Mouse (Mus musculus): Measurements from ENCODE around the gene Ripply3.

Ripply3 gene

GRCm38 (mm10) chr16:94360578-94361350, 32.5 kb downstream of the Ripply3 start:
- no peak for DNase-seq

DNA sequence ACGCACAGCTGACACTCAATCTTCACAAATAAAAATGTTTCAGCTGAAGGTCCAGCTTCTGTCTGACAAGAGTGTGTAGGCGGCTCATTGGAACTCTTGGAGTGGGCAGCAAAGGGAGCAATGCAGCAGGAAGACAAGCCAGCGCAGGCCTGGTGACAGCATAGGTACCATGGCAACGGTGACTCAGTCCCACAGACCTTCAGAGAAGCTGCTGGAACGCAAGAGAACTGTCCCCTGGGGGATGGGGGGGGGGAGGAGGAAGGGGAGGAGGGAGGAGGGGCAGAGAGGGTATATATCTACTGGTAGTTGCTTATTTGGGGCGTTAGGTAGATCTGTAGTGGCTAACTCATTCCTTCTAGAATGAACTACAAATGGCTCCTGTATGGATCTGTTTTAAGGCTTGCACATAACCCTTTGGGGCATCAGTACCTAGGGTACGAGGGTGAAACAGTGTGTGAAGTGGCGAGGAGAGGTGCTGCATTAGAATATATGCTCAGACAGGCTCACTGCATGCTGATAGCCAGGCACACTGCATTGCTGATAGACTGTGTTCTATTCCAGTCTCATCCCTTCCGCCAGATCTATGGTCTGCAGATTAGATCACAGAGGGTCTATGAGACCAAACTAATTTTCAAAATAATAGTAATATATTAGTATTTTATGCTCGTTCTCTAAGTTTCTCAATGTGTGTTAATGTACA, 34.1 kb downstream of the Ripply3 start:
- peak; percentile 67 for DNase-seq

DNA sequence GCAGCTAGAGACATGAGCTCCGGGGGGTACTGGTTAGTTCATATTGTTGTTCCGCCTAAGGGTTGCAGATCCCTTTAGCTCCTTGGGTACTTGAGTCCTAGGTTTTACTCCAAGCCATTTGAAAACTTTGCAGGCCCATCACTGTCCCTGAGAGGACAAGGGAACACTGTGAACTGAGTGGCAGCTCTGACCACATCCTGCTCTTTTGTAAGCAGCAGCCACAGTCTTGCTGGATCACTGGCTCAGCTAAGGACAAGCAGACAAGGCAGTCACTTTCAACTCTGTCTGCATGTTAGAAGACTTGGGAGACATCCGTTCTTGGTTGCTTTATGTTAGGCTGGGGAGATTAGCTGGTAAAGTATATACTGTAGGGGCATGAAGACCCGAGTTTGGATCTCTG, 35.6 kb downstream of the Ripply3 start:
- DNase-seq = no peak

DNA sequence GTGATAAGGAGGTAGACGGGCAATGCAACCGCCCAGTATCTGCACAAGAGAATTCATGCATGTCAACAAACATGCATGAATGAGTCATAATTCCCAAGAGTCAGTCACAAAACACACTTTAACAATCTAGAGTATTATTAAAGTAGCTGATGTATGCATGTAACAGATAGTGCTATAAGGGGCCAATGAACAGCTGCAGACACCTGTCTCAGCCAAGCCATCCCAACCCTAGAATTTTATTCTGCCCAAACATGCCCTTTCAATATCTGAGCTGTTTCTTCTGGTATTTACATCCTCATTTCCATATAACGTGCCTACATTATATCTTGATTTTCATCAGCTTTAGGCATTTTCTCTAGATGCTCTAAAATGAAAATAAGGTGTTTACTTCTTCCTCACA, 37.2 kb downstream of the Ripply3 start:
- DNase-seq = no peak

DNA sequence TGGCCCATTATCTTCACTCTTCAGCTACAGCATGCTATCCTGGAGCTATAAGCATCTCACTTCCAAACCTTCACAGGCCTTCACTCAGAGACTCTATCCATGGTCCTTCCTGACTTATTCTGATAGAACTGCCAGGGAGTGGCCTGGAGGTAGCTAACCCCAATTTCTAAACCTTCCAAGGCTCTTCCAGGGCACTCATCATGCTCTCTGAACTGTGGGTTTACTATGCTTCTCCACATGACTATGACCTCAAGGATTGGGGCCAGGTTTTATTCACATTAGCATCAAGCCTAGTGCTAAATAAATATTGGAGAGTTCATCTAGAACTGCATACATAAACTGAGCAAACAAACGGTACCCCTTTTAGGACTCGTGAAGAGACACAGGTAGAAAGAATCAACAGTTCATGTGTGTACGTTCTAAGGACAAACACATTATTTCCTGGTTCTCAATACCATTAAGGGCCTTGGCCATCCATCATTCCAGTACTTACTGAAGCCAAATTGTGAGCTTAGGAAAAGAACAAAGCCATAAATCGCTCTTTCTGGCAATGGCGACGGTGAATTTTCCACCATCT, 41.5 kb downstream of the Ripply3 start:
- no peak for DNase-seq

- peak; percentile 96 for DNase-seq
These were observed 42.1 kb downstream of the Ripply3 start, which contains the start of gene Ttc3 for GRCm38 (mm10) chr16:94370173-94370914. Ttc3 (plus strand) TSS chr16:94370618.

DNA sequence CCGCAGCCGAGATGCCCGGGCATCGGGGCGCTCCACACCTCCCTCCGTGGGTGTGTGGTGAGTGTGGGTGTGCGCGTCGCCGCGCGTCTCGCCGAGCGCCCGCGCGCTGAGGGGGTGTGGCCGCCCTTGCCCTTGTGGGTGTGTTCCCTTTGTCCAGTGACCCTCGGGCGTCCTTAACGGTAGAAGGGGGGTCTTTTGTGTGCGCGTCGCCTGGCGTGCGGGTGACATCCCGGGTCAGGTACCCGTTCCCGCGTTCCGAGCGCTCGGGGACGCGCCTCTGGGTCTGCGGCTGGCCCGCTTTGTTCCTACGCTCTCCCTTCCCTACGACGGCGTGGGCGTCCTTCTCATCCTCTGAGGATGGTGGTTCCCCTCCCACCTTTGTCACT, 42.7 kb downstream of the Ripply3 start:
- peak; percentile 78 for DNase-seq

DNA sequence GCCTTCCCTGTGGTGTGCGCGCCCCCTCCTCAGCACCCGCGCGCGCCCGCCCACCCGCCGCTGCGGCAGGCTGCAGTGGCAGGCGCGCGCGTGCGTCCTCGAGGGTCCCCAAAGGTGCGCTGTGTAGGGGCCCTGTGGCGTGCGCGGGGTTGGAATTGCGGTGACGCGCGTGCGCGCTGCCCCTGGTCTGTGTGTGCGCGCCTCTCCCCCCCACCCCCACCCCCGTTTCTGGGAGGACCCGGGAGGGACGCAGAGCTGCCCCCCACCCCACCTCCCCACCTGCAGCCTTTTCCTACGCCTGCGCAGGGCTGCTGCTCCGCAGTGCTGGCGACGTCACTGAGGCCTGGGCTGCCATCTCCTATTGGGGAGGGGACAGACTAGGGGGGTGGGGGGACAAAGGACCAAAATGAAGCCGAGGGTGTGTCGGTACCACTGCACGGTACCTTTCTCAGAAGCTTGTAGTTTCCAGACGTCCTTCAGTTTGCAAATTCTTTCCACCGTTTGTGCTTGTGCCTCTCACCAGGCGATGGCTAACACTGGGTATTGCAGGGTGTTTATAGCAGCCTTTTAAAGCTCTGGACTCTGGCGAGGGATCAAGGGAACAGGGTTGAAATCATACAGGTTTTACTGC, 43.2 kb downstream of the Ripply3 start, which contains the start of gene Pigp:
Pigp (minus strand) TSS at position 542 of the 631 bp plus-strand sequence.
- no peak for DNase-seq

- no peak for DNase-seq
These were observed 51.2 kb downstream of the Ripply3 start for GRCm38 (mm10) chr16:94379386-94379785.

DNA sequence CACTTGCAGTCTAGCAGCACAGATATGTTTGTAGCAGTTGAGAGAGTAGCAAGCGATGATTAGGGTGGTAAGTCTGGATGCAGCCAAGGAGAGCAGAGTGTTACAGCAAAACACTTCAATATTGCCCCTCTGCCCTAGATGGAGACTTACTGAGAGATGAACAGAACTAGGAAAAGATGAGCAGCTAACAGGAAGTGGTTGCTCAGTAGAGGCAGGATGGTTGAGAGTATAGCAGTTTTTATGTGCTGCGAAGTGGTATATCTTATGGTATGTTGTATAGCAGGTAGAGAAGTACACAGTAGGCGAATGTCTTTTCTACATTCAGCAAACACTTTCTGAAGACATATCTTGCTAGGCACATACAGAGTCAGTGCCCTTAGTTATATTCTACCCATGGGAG, 55.1 kb downstream of the Ripply3 start:
- no peak for DNase-seq

Data from right cerebral cortex, postnatal 14 days (tissue).